Mouse (Mus musculus): Measurements from ENCODE around the gene Krt81. TPM values are rescaled to one million over a fixed set of nuclear protein-coding genes. Genes with fewer than 3 reads are reported as not detected.

Krt81 gene
- polyA plus RNA-seq (2016; fragmentation: Nextera tagmentation; extraction: Ambion mirVana), result not detected in 2 replicates

- DNase-seq (ENCODE audit: low spot score), result no peak
- H3K27me3 ChIP-seq (ENCODE audit: insufficient read depth, poor library complexity, severe bottlenecking), result peaks cover 12% of the 10 kb centered on the region
- H3K36me3 ChIP-seq, result no peaks in the 10 kb centered on the region
- WGBS, result 72% methylated on average over 13 of the region's 13 CpGs
- no peaks in the 10 kb centered on the region for H3K4me1 ChIP-seq
- no peak within 1 kb of the TSS for H3K27ac ChIP-seq
- no peaks in the 10 kb centered on the region for H3K9me3 ChIP-seq
- no peak within 1 kb of the TSS for H3K4me3 ChIP-seq
These were observed at the start of gene Krt81 for GRCm38 (mm10) chr15:101463651-101464050. Gene Krt81 (minus strand): TSS chr15:101463751.

GRCm38 (mm10) chr15:101508247-101508646 is 44.7 kb upstream of the Krt81 start:
- Histone ChIP-seq H3K27me3 (ENCODE audit: insufficient read depth, poor library complexity, severe bottlenecking) (0 out of 2 replicates have a peak, but pooled peaks cover 4% of the 10 kb centered on the region), H3K4me3 (no peak overlapping the region), H3K36me3 (no peaks in the 10 kb centered on the region), H3K27ac (no peak overlapping the region), H3K9me3 (no peaks in the 10 kb centered on the region), H3K4me1 (peaks cover 9% of the 10 kb centered on the region)
- 80% methylated on average over 9 of the region's 9 CpGs for WGBS
- no peak for DNase-seq (ENCODE audit: low spot score)

GRCm38 (mm10) chr15:101506896-101507758 is 43.6 kb upstream of the Krt81 start:
- Histone ChIP-seq H3K27ac (no peak overlapping the region), H3K4me1 (peaks cover 9% of the 10 kb centered on the region), H3K4me3 (no peak overlapping the region), H3K27me3 (ENCODE audit: insufficient read depth, poor library complexity, severe bottlenecking) (peaks cover 14% of the 10 kb centered on the region; the same call in 1 of the 2 replicates), H3K9me3 (no peaks in the 10 kb centered on the region), H3K36me3 (no peaks in the 10 kb centered on the region)
- 47% methylated on average over 14 of the region's 14 CpGs for WGBS
- no peak for DNase-seq (ENCODE audit: low spot score)

- DNase-seq (ENCODE audit: low spot score), result no peak
These were observed 33.6 kb upstream of the Krt81 start for GRCm38 (mm10) chr15:101497181-101497580.

GRCm38 (mm10) chr15:101495266-101495665 is 31.7 kb upstream of the Krt81 start:
- WGBS, result 89% methylated on average over 8 of the region's 8 CpGs

More at GRCm38 (mm10) chr15:101497181-101497580, 33.6 kb upstream of the Krt81 start:
- H3K4me3 ChIP-seq, result no peak overlapping the region
- no peaks in the 10 kb centered on the region for H3K9me3 ChIP-seq
- no peak overlapping the region for H3K27ac ChIP-seq
- 51% methylated on average over 2 of the region's 2 CpGs for WGBS
- peaks cover 8% of the 10 kb centered on the region; the same call in 1 of the 2 replicates for H3K27me3 ChIP-seq (ENCODE audit: insufficient read depth, poor library complexity, severe bottlenecking)
- H3K36me3 ChIP-seq, result no peaks in the 10 kb centered on the region
- H3K4me1 ChIP-seq, result peaks cover 10% of the 10 kb centered on the region

GRCm38 (mm10) chr15:101494203-101494602 is 30.7 kb upstream of the Krt81 start:
- 74% methylated on average over 1 of the region's 1 CpGs for WGBS
- peaks cover 10% of the 10 kb centered on the region for H3K4me1 ChIP-seq
- H3K27ac ChIP-seq, result no peak overlapping the region
- H3K27me3 ChIP-seq (ENCODE audit: insufficient read depth, poor library complexity, severe bottlenecking), result 0 out of 2 replicates have a peak, but pooled peaks cover 10% of the 10 kb centered on the region
- DNase-seq (ENCODE audit: low spot score), result no peak
- H3K9me3 ChIP-seq, result no peaks in the 10 kb centered on the region
- no peak overlapping the region for H3K4me3 ChIP-seq
- H3K36me3 ChIP-seq, result no peaks in the 10 kb centered on the region

More at GRCm38 (mm10) chr15:101495266-101495665, 31.7 kb upstream of the Krt81 start:
- H3K27ac ChIP-seq, result no peak overlapping the region
- H3K9me3 ChIP-seq, result no peaks in the 10 kb centered on the region
- no peaks in the 10 kb centered on the region for H3K27me3 ChIP-seq (ENCODE audit: insufficient read depth, poor library complexity, severe bottlenecking)
- no peak overlapping the region for H3K4me3 ChIP-seq
- no peak for DNase-seq (ENCODE audit: low spot score)
- peaks cover 10% of the 10 kb centered on the region for H3K4me1 ChIP-seq
- no peaks in the 10 kb centered on the region for H3K36me3 ChIP-seq

GRCm38 (mm10) chr15:101493713-101494112 is 30.2 kb upstream of the Krt81 start:
- H3K36me3 ChIP-seq, result no peaks in the 10 kb centered on the region
- no peaks in the 10 kb centered on the region for H3K9me3 ChIP-seq
- H3K27ac ChIP-seq, result no peak overlapping the region
- DNase-seq (ENCODE audit: low spot score), result no peak
- H3K27me3 ChIP-seq (ENCODE audit: insufficient read depth, poor library complexity, severe bottlenecking), result 0 out of 2 replicates have a peak, but pooled peaks cover 10% of the 10 kb centered on the region
- peaks cover 10% of the 10 kb centered on the region for H3K4me1 ChIP-seq
- no peak overlapping the region for H3K4me3 ChIP-seq
- WGBS, result 86% methylated on average over 6 of the region's 6 CpGs

- H3K9me3 ChIP-seq, result no peaks in the 10 kb centered on the region
- 0 out of 2 replicates have a peak, but pooled peaks cover 16% of the 10 kb centered on the region for H3K27me3 ChIP-seq (ENCODE audit: insufficient read depth, poor library complexity, severe bottlenecking)
- H3K4me3 ChIP-seq, result no peak overlapping the region
- H3K4me1 ChIP-seq, result peaks cover 10% of the 10 kb centered on the region
- no peak for DNase-seq (ENCODE audit: low spot score)
- H3K27ac ChIP-seq, result no peak overlapping the region
- WGBS, result 42% methylated on average over 8 of the region's 8 CpGs
- H3K36me3 ChIP-seq, result no peaks in the 10 kb centered on the region
These were observed 29.2 kb upstream of the Krt81 start for GRCm38 (mm10) chr15:101492718-101493117.

GRCm38 (mm10) chr15:101491431-101491830 is 27.9 kb upstream of the Krt81 start, which contains the start of gene Krt83:
Gene Krt83 (minus strand): TSS chr15:101491512.
- no peaks in the 10 kb centered on the region for H3K9me3 ChIP-seq
- H3K27me3 ChIP-seq (ENCODE audit: insufficient read depth, poor library complexity, severe bottlenecking), result 0 out of 2 replicates have a peak, but pooled peaks cover 16% of the 10 kb centered on the region
- no peaks in the 10 kb centered on the region for H3K36me3 ChIP-seq
- 89% methylated on average over 6 of the region's 6 CpGs for WGBS
- H3K27ac ChIP-seq, result no peak within 1 kb of the TSS
- no peak for DNase-seq (ENCODE audit: low spot score)
- no peak within 1 kb of the TSS for H3K4me3 ChIP-seq
- peaks cover 10% of the 10 kb centered on the region for H3K4me1 ChIP-seq

GRCm38 (mm10) chr15:101485911-101486635 is 22.5 kb upstream of the Krt81 start:
- peaks cover 17% of the 10 kb centered on the region for H3K4me1 ChIP-seq
- H3K9me3 ChIP-seq, result no peaks in the 10 kb centered on the region
- DNase-seq (ENCODE audit: low spot score), result no peak
- no peaks in the 10 kb centered on the region for H3K36me3 ChIP-seq
- no peak overlapping the region; the same call in 1 of the 2 replicates for H3K27ac ChIP-seq
- peaks cover 36% of the 10 kb centered on the region for H3K27me3 ChIP-seq (ENCODE audit: insufficient read depth, poor library complexity, severe bottlenecking)
- H3K4me3 ChIP-seq, result no peak overlapping the region
- 77% methylated on average over 11 of the region's 11 CpGs for WGBS

- Histone ChIP-seq H3K27me3 (ENCODE audit: insufficient read depth, poor library complexity, severe bottlenecking) (peaks cover 44% of the 10 kb centered on the region), H3K4me1 (peaks cover 17% of the 10 kb centered on the region), H3K36me3 (no peaks in the 10 kb centered on the region), H3K4me3 (no peak overlapping the region), H3K27ac (peak overlapping the region; percentile 38; the same call in 1 of the 2 replicates), H3K9me3 (no peaks in the 10 kb centered on the region)
- WGBS, result 76% methylated on average over 1 of the region's 1 CpGs
- no peak for DNase-seq (ENCODE audit: low spot score)
These were observed 21.4 kb upstream of the Krt81 start for GRCm38 (mm10) chr15:101484939-101485338.

GRCm38 (mm10) chr15:101483646-101484045 is 20.1 kb upstream of the Krt81 start:
- no peak overlapping the region for H3K4me3 ChIP-seq
- no peak overlapping the region for H3K27ac ChIP-seq
- H3K36me3 ChIP-seq, result no peaks in the 10 kb centered on the region
- 78% methylated on average over 1 of the region's 1 CpGs for WGBS
- H3K4me1 ChIP-seq, result peaks cover 22% of the 10 kb centered on the region
- no peaks in the 10 kb centered on the region for H3K9me3 ChIP-seq
- no peak for DNase-seq (ENCODE audit: low spot score)
- H3K27me3 ChIP-seq (ENCODE audit: insufficient read depth, poor library complexity, severe bottlenecking), result peaks cover 50% of the 10 kb centered on the region

GRCm38 (mm10) chr15:101482056-101482455 is 18.5 kb upstream of the Krt81 start:
- Histone ChIP-seq H3K27ac (no peak overlapping the region), H3K9me3 (no peaks in the 10 kb centered on the region), H3K36me3 (no peaks in the 10 kb centered on the region), H3K27me3 (ENCODE audit: insufficient read depth, poor library complexity, severe bottlenecking) (peaks cover 58% of the 10 kb centered on the region), H3K4me1 (peaks cover 22% of the 10 kb centered on the region), H3K4me3 (no peak overlapping the region)
- DNase-seq (ENCODE audit: low spot score), result no peak
- 41% methylated on average over 4 of the region's 4 CpGs for WGBS
